Mouse (Mus musculus): Measurements from ENCODE around the gene Mcm2. TPM values are rescaled to one million over a fixed set of nuclear protein-coding genes. Genes with fewer than 3 reads are reported as not detected.

The Mcm2 gene
- total and polyA plus RNA-seq, 2 experiments from 2014 or later, result 25.2 to 38.8 TPM

DNA sequence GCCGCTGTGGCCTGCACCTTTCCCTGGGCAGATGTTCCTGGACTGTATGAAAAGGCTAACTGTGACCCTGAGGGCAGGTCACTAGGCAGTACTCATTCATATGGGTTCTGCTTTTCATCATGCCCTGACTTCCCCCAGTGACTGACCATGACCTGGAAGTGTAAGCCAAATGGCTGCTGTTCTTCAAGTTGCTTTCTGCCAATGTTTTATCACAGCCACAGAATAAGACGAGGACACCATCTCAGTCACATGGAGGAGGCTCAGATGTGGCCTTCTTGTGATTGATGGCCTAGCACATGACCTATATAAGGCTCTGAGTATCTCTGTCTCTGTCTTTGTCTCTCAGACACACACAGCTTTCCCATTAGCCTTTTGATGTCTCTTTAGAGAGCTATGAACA lies 51.0 kb downstream of the Mcm2 start:
- no peak for TF ChIP-seq EP300 (IDR thresholded peaks at IDR 0.05; ENCODE audit: low read depth)
- TF ChIP-seq CTCF (IDR thresholded peaks at IDR 0.05; ENCODE audit: low read depth), result no peak
- no peaks in the 10 kb centered on the region for H3K27me3 ChIP-seq (ENCODE audit: control insufficient read depth, insufficient read depth, low read length)
- no peak overlapping the region for H3K4me2 ChIP-seq (ENCODE audit: low read depth, low read length)
- no peak for ATAC-seq (ENCODE audit: insufficient read depth, low read depth)
- DNase-seq (ENCODE audit: low spot score), result no peak
- no peak overlapping the region for H3K9ac ChIP-seq (replicated peaks; ENCODE audit: low read depth, low read length)
- no peaks in the 10 kb centered on the region for H3K36me3 ChIP-seq (replicated peaks; ENCODE audit: control insufficient read depth, insufficient read depth, low read length)
- no peaks in the 10 kb centered on the region for H3K9me3 ChIP-seq (replicated peaks; ENCODE audit: control insufficient read depth, low read length)
- peaks cover 6% of the 10 kb centered on the region; the same call in 1 of the 2 replicates for H3K4me1 ChIP-seq (ENCODE audit: control insufficient read depth, insufficient read depth)
- no peak overlapping the region for H3K27ac ChIP-seq (ENCODE audit: low read depth)
- 70% methylated on average over 2 of the region's 2 CpGs for WGBS
- no peak overlapping the region for H3K4me3 ChIP-seq (ENCODE audit: low read depth, low read length)

GRCm38 (mm10) chr6:88844901-88845565 lies 53.5 kb downstream of the Mcm2 start:
- no peaks in the 10 kb centered on the region for H3K9me3 ChIP-seq (replicated peaks; ENCODE audit: control insufficient read depth, low read length)
- no peak overlapping the region for H3K4me2 ChIP-seq (ENCODE audit: low read depth, low read length)
- no peak for ATAC-seq (ENCODE audit: insufficient read depth, low read depth)
- H3K27ac ChIP-seq (ENCODE audit: low read depth), result no peak overlapping the region
- 85% methylated on average over 7 of the region's 7 CpGs for WGBS
- peaks cover 12% of the 10 kb centered on the region for H3K4me1 ChIP-seq (ENCODE audit: control insufficient read depth, insufficient read depth)
- TF ChIP-seq EP300 (IDR thresholded peaks at IDR 0.05; ENCODE audit: low read depth) (no peak), CTCF (IDR thresholded peaks at IDR 0.05; ENCODE audit: low read depth) (no peak)
- no peak overlapping the region for H3K9ac ChIP-seq (replicated peaks; ENCODE audit: low read depth, low read length)
- H3K27me3 ChIP-seq (ENCODE audit: control insufficient read depth, insufficient read depth, low read length), result no peaks in the 10 kb centered on the region
- H3K36me3 ChIP-seq (replicated peaks; ENCODE audit: control insufficient read depth, insufficient read depth, low read length), result 0 out of 2 replicates have a peak, but pooled peaks cover under 1% of the 10 kb centered on the region
- no peak overlapping the region for H3K4me3 ChIP-seq (ENCODE audit: low read depth, low read length)
- no peak for DNase-seq (ENCODE audit: low spot score)

GRCm38 (mm10) chr6:88843781-88844725 lies 54.5 kb downstream of the Mcm2 start:
- Histone ChIP-seq H3K9me3 (replicated peaks; ENCODE audit: control insufficient read depth, low read length) (no peaks in the 10 kb centered on the region), H3K27ac (ENCODE audit: low read depth) (no peak overlapping the region), H3K9ac (replicated peaks; ENCODE audit: low read depth, low read length) (no peak overlapping the region), H3K4me2 (ENCODE audit: low read depth, low read length) (no peak overlapping the region), H3K27me3 (ENCODE audit: control insufficient read depth, insufficient read depth, low read length) (no peaks in the 10 kb centered on the region), H3K36me3 (replicated peaks; ENCODE audit: control insufficient read depth, insufficient read depth, low read length) (peaks cover 9% of the 10 kb centered on the region; the same call in 1 of the 2 replicates), H3K4me1 (ENCODE audit: control insufficient read depth, insufficient read depth) (peaks cover 12% of the 10 kb centered on the region), H3K4me3 (ENCODE audit: low read depth, low read length) (no peak overlapping the region)
- no peak for TF ChIP-seq CTCF (IDR thresholded peaks at IDR 0.05; ENCODE audit: low read depth)
- TF ChIP-seq EP300 (IDR thresholded peaks at IDR 0.05; ENCODE audit: low read depth), result no peak
- WGBS, result 84% methylated on average over 9 of the region's 9 CpGs
- DNase-seq (ENCODE audit: low spot score), result no peak
- no peak for ATAC-seq (ENCODE audit: insufficient read depth, low read depth)

GRCm38 (mm10) chr6:88843241-88843640 lies 55.3 kb downstream of the Mcm2 start:
- peaks cover 12% of the 10 kb centered on the region for H3K4me1 ChIP-seq (ENCODE audit: control insufficient read depth, insufficient read depth)
- WGBS, result 69% methylated on average over 7 of the region's 7 CpGs
- peak overlapping the region; percentile 91 for H3K4me2 ChIP-seq (ENCODE audit: low read depth, low read length)
- peaks cover 17% of the 10 kb centered on the region; the same call in 1 of the 2 replicates for H3K36me3 ChIP-seq (replicated peaks; ENCODE audit: control insufficient read depth, insufficient read depth, low read length)
- DNase-seq (ENCODE audit: low spot score), result no peak
- no peaks in the 10 kb centered on the region for H3K9me3 ChIP-seq (replicated peaks; ENCODE audit: control insufficient read depth, low read length)
- no peak for ATAC-seq (ENCODE audit: insufficient read depth, low read depth)
- H3K4me3 ChIP-seq (ENCODE audit: low read depth, low read length), result peak overlapping the region; percentile 85
- TF ChIP-seq EP300 (IDR thresholded peaks at IDR 0.05; ENCODE audit: low read depth) (no peak), CTCF (IDR thresholded peaks at IDR 0.05; ENCODE audit: low read depth) (no peak)
- H3K9ac ChIP-seq (replicated peaks; ENCODE audit: low read depth, low read length), result peak overlapping the region; percentile 79
- H3K27me3 ChIP-seq (ENCODE audit: control insufficient read depth, insufficient read depth, low read length), result no peaks in the 10 kb centered on the region
- H3K27ac ChIP-seq (ENCODE audit: low read depth), result no peak overlapping the region

- H3K4me3 ChIP-seq (ENCODE audit: low read depth, low read length), result peak overlapping the region; percentile 85
- peaks cover 12% of the 10 kb centered on the region for H3K4me1 ChIP-seq (ENCODE audit: control insufficient read depth, insufficient read depth)
- 0% methylated on average over 31 of the region's 32 CpGs for whole genome bisulfite sequencing
- DNase-seq (ENCODE audit: low spot score) (no peak), ATAC-seq (ENCODE audit: insufficient read depth, low read depth) (peak; percentile 0)
- H3K27me3 ChIP-seq (ENCODE audit: control insufficient read depth, insufficient read depth, low read length), result no peaks in the 10 kb centered on the region
- H3K27ac ChIP-seq (ENCODE audit: low read depth), result peak overlapping the region; percentile 91
- no peak for TF ChIP-seq CTCF (IDR thresholded peaks at IDR 0.05; ENCODE audit: low read depth)
- TF ChIP-seq EP300 (IDR thresholded peaks at IDR 0.05; ENCODE audit: low read depth), result no peak
- H3K9me3 ChIP-seq (replicated peaks; ENCODE audit: control insufficient read depth, low read length), result no peaks in the 10 kb centered on the region
- peak overlapping the region; percentile 91 for H3K4me2 ChIP-seq (ENCODE audit: low read depth, low read length)
- peak overlapping the region; percentile 79 for H3K9ac ChIP-seq (replicated peaks; ENCODE audit: low read depth, low read length)
- peaks cover 22% of the 10 kb centered on the region for H3K36me3 ChIP-seq (replicated peaks; ENCODE audit: control insufficient read depth, insufficient read depth, low read length)
Measured at GRCm38 (mm10) chr6:88842731-88843151, 55.8 kb downstream of the Mcm2 start.

Measured in heart, postnatal 0 days (tissue).